Mouse (Mus musculus) hindbrain, embryonic 14.5 days (tissue): Measurements from ENCODE around the gene Hsh2d. TPM values are rescaled to one million over a fixed set of nuclear protein-coding genes. Genes with fewer than 3 reads are reported as not detected.

ENCODE experiments used
- ATAC-seq: fragments of 200-750 bp; cut with Nextera tagmentation; 2 replicates; pipeline ENCODE4 v1.8.0; 2017; ENCODE audit warnings: moderate number of reproducible peaks, mild to moderate bottlenecking, moderate TSS enrichment, moderate library complexity; ENCODE audit not compliant: low FRiP score
- DNase-seq: peaks from one replicate; pipeline ENCODE4 v3.0.0-alpha.2; 2015; ENCODE audit warnings: low spot score
- H3K27ac ChIP-seq: fragments of 300-500 bp; sonication (generic); 2 replicates; pipeline ENCODE4 v1.5.1; 2014; ENCODE audit warnings: mild to moderate bottlenecking, moderate library complexity
- H3K27me3 ChIP-seq: fragments of 300-500 bp; sonication (generic); 2 replicates; pipeline ENCODE4 v1.6.1; 2014; ENCODE audit warnings: mild to moderate bottlenecking, low read length, mixed read lengths; ENCODE audit not compliant: control insufficient read depth, insufficient read depth
- H3K36me3 ChIP-seq: fragments of 300-500 bp; sonication (generic); replicated peaks from 2 replicates; pipeline ENCODE4 v1.6.1; 2014; ENCODE audit not compliant: control insufficient read depth, insufficient read depth
- H3K4me1 ChIP-seq: fragments of 300-500 bp; sonication (generic); replicated peaks from 2 replicates; pipeline ENCODE4 v1.6.1; 2014; ENCODE audit warnings: antibody characterized with exemption, low read length, mixed read lengths; ENCODE audit not compliant: control insufficient read depth, insufficient read depth
- H3K4me2 ChIP-seq: fragments of 300-500 bp; sonication (generic); replicated peaks from 2 replicates; pipeline ENCODE4 v1.6.1; 2014; ENCODE audit warnings: mild to moderate bottlenecking, moderate library complexity
- H3K4me3 ChIP-seq: fragments of 300-500 bp; sonication (generic); replicated peaks from 2 replicates; pipeline ENCODE4 v1.5.1; 2014; ENCODE audit warnings: mild to moderate bottlenecking, low read length
- H3K9ac ChIP-seq: fragments of 300-500 bp; sonication (generic); 2 replicates; pipeline ENCODE4 v1.6.1; 2014
- H3K9me3 ChIP-seq: fragments of 300-500 bp; sonication (generic); 2 replicates; pipeline ENCODE4 v1.6.1; 2016; ENCODE audit warnings: low read length; ENCODE audit not compliant: control insufficient read depth
- WGBS: fragments of 180-500 bp; shearing (Covaris S2); extraction: QIAGEN DNeasy Blood & Tissue Kit; methylation state at CpG from one replicate; pipeline ENCODE4 v1.1.7; 2014; 5-methylcytosine and 5-hydroxymethylcytosine counted together
- polyA plus RNA-seq: library from polyadenylated mRNA; unstranded; fragments of >200 nt; fragmentation: Nextera tagmentation; extraction: Ambion mirVana; gene quantifications from 2 replicates; pipeline ENCODE4 v1.2.1, GENCODE M21; 2014

Hsh2d gene
- polyA plus RNA-seq, 1 experiment from 2014 or later = not detected

DNA sequence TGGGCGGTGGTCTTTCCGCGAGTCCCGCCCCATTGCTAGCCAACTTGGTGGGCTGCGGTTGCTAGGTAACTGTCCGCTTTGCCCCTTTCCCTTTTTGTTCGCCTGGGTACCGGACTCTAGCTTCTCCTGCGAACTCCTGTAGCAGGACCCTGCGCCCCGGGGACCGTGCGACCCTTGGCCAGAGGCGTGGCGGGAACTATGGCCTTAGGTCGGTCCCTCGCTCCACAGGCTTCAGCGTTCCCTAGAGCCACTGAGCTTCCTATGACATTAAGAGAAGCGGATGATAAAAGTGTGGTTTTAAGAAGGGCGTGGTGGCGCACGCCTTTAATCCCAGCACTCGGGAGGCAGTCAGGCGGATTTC, 50.9 kb downstream of the Hsh2d start:
- peaks cover 13% of the 10 kb centered on the region for H3K36me3 ChIP-seq
- peak overlapping the region; percentile 59 for H3K9ac ChIP-seq
- H3K4me3 ChIP-seq = peak overlapping the region; percentile 59
- peak overlapping the region; percentile 92 for H3K27ac ChIP-seq
- no peak for ATAC-seq
- peak overlapping the region; percentile 52 for H3K4me2 ChIP-seq
- no peaks in the 10 kb centered on the region for H3K27me3 ChIP-seq
- no peaks in the 10 kb centered on the region for H3K9me3 ChIP-seq
- WGBS = under 1% methylated on average over 24 of the region's 24 CpGs
- peaks cover 14% of the 10 kb centered on the region for H3K4me1 ChIP-seq
- DNase-seq = no peak

DNA sequence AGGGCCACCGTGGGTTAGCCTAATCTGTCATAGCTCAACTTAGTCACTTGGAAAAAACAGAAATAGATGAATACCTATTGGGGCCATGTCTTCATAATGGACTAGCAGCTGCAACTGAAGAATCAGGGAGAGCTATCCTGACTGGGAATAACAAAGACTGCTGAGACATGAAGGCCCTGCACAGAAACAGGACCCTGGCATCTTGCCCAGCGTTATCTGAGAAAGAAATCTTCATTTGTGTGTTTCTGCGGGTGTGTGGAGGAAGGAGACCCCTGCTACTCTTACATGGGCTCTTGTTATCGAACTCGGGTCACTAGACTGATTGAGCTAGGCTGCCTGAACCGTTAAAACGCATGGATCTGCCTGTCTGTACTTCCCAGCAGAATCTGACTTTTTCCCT, 51.5 kb downstream of the Hsh2d start:
- WGBS = 64% methylated on average over 7 of the region's 7 CpGs
- Histone ChIP-seq H3K36me3 (peaks cover 17% of the 10 kb centered on the region), H3K4me1 (peaks cover 14% of the 10 kb centered on the region), H3K27me3 (no peaks in the 10 kb centered on the region), H3K9me3 (no peaks in the 10 kb centered on the region), H3K27ac (no peak overlapping the region), H3K4me2 (peak overlapping the region; percentile 52), H3K4me3 (peak overlapping the region; percentile 59), H3K9ac (peak overlapping the region; percentile 59)
- DNase-seq (no peak), ATAC-seq (no peak)

DNA sequence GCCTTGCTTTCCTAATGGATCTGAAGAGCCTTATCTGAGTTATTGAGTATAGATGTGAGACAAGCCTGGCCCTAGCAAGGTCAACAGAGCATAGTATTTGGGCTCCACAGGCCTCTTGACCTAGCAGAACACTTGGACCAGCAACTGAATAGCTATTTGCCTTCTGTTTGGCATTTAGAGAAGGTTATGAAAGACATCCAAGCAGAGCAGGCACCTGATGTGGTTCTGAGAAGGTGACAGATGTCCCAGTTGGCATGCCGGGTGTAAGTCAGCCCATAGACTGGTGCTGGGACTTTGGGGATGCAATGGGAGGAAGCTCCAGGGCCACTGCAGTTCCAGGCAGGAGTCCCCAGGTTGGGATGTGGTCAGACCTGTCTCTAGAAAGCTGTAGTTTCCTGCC, 52.8 kb downstream of the Hsh2d start:
- 95% methylated on average over 1 of the region's 1 CpGs for WGBS
- H3K36me3 ChIP-seq = peaks cover 21% of the 10 kb centered on the region

DNA sequence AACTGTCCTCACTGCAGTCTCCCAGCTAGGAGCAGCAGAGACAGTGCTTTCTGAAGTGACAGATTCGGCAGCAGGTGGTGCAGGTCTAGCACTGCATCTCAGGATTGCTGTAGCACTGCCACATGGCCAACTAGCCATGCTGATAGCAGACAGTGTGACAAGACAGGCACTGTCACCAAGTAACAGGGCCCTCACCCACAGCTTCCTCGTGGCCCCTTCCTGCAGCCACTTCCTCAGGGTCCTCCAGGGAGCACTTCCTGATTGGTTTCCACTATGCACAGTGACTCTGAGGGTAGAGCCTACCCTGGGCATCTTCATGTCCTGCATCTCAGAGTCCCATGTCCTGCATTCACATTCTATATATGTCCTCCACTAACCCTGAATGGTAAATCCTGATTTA, 55.2 kb downstream of the Hsh2d start:
- WGBS = 88% methylated on average over 2 of the region's 2 CpGs
- no peaks in the 10 kb centered on the region for H3K9me3 ChIP-seq
- H3K4me1 ChIP-seq = peaks cover 14% of the 10 kb centered on the region
- H3K36me3 ChIP-seq = peaks cover 38% of the 10 kb centered on the region
- DNase-seq = no peak
- H3K4me2 ChIP-seq = no peak overlapping the region
- no peaks in the 10 kb centered on the region for H3K27me3 ChIP-seq
- no peak overlapping the region for H3K4me3 ChIP-seq
- no peak overlapping the region for H3K9ac ChIP-seq
- ATAC-seq = no peak
- H3K27ac ChIP-seq = no peak overlapping the region

More for the DNA sequence above, 52.8 kb downstream of the Hsh2d start:
- H3K4me2 ChIP-seq = no peak overlapping the region
- no peak overlapping the region for H3K27ac ChIP-seq
- H3K27me3 ChIP-seq = no peaks in the 10 kb centered on the region
- DNase-seq (no peak), ATAC-seq (no peak)
- H3K9ac ChIP-seq = no peak overlapping the region
- no peak overlapping the region for H3K4me3 ChIP-seq
- H3K9me3 ChIP-seq = no peaks in the 10 kb centered on the region
- peaks cover 14% of the 10 kb centered on the region for H3K4me1 ChIP-seq

Other genes starting within 250 kb of the Hsh2d start
- gene Zfp961, start 238.6 kb upstream of the Hsh2d start, polyA plus RNA-seq = 18.8 and 25.4 TPM in 2 replicates
- gene Cyp4f18, start 180.0 kb upstream of the Hsh2d start, polyA plus RNA-seq = 0.20 and 0.53 TPM in 2 replicates
- gene Olfr372, start 148.4 kb upstream of the Hsh2d start, polyA plus RNA-seq = not detected in 2 replicates
- not detected in 2 replicates for gene Olfr373, start 106.5 kb upstream of the Hsh2d start, polyA plus RNA-seq
- not detected in 2 replicates for gene Olfr374, start 82.6 kb upstream of the Hsh2d start, polyA plus RNA-seq
- 177 and 186 TPM in 2 replicates for gene Tpm4, start 54.7 kb upstream of the Hsh2d start, polyA plus RNA-seq
- 60.4 and 68.9 TPM in 2 replicates for gene Rab8a, start 28.4 kb upstream of the Hsh2d start, polyA plus RNA-seq
- gene Cib3, start 23.2 kb downstream of the Hsh2d start, polyA plus RNA-seq = not detected in 2 replicates
- not detected in 2 replicates for gene Gm11034, start 24.0 kb downstream of the Hsh2d start, polyA plus RNA-seq
- 62.7 and 70.1 TPM in 2 replicates for gene Fam32a, start 30.1 kb downstream of the Hsh2d start, polyA plus RNA-seq
- gene Ap1m1, start 50.4 kb downstream of the Hsh2d start, polyA plus RNA-seq = 212 and 221 TPM in 2 replicates
- 13.1 and 14.3 TPM in 2 replicates for gene Gm10282, start 115.6 kb downstream of the Hsh2d start, polyA plus RNA-seq
- gene Klf2, start 129.4 kb downstream of the Hsh2d start, polyA plus RNA-seq = 6.8 and 9.5 TPM in 2 replicates
- gene Eps15l1, start 231.8 kb downstream of the Hsh2d start, polyA plus RNA-seq = 59.3 and 60.5 TPM in 2 replicates